Mouse (Mus musculus): ENCODE data around the gene Ppp1r12b.

The Ppp1r12b gene

DNA sequence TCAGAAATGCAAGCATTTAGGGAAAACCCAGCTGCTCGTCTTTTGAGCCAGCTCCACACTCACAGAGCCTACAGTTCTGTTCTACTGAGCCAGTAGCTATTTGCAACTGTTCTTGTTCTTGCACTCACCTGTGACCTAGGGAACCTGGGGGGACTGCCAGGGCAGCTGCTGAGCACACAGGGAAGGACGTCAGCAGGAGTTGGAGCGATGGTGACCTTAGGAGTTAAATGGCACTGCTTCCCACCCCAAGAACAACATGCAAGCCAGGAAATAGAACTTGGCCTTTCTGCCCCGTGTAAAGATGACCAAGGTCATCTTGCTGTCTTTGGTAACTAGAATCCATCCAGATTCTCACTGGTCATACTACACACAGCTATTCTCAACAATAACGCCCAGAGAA, 195.1 kb downstream of the Ppp1r12b start:
- DNase-seq (ENCODE audit: low spot score) = no peak

DNA sequence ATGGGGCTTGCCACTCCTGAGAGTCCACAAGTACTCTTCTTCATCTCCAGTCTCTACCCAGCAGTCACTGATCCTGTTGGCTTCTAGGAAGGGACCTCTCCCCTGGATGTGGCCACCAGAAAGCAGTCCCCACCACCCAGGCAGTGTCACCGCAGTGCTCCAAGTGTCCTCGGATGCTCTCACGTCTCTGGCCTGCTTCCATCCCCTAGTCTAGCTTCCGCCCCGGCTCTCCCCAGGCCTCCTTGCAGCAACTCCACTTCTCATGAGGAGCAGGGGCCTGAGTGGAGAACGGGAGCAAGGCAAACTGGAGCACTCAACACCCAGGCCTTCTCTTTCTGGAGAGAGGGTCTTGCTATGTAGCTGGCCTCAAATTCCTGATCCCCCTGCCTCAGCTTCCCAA, 196.6 kb downstream of the Ppp1r12b start:
- DNase-seq (ENCODE audit: low spot score) = no peak

DNA sequence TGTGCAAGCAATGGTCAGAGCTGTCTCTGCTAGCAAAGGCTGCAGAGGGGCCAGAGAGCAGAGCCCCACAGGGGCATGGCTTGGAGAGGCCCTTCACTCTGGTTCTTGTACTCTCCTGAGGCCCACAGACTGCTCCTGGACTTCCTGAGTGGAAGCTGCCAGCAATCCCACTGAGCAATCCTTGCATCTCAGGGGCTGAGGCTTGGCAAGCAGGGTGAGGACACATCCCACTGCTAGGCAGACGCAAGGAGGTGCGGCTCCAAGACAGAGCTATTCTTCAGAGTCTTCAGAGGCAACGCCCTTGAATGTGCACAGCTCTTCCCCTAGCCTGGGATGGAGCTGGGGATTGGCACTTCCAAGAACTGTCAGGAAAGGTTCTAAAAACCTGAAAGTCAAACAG, 198.5 kb downstream of the Ppp1r12b start:
- DNase-seq (ENCODE audit: low spot score) = no peak

DNA sequence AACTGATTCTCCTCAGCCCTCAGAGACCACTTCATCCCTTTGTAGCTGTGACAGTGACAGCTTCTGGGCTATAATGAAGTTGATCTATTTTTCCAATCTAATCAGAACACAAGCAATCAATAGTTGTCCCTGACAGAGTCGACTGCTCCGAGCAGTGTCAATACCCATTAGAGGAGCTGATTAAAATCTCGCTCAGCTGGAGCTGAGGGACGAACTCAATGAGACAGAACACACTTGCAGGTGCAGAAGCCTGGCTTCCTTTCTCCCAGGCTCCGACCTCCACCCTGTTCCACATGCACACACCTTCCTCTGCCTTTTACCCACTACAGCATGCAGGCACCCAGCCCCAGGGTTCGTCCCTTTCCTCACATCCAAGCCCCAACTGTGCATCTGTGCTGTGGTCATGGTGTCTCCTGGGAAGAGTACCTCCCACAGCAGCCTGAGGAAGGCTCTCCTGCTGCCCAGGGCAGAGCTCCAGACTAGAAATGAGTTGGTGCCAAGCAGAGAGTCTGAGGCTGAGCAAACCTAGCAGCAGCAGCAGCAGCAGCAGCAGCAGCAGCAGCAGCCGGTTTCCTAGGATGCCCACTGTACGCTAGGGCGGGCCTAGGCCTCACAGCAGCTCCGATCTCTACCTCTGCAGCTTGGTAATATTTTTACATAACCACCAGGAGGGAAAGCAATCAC, 199.4 kb downstream of the Ppp1r12b start:
- DNase-seq (ENCODE audit: low spot score) = no peak

DNA sequence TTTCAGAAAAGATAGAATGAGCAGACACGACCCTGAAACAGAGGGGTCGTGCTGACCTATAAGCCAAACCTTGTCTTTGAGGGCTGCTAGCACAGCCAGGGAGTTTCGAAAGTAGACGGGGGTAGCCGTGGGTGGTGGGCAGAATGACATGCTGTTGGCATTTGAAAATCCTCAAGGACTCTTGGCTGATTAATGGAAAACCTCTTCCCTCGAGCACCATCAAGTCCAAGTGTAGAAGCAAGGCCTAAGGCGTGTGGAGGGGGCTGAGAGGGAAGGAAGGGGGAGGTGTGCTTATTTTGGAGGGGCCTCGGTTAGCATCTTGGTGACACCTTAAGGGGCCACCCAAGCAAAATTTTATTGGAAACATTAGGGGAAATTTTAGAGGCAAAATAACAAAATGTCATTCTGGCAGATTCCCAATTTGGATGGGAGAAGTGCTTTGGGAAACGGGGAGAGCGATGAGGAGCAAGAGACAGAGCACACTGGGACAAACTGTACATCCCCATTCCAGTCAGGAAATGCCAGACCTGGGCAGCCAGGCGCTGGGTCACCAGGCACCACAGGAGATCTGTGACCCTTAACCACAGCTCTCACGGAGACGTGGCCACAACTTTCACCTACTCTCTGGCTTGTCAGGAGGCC, 200.1 kb downstream of the Ppp1r12b start:
- DNase-seq (ENCODE audit: low spot score) = no peak

DNA sequence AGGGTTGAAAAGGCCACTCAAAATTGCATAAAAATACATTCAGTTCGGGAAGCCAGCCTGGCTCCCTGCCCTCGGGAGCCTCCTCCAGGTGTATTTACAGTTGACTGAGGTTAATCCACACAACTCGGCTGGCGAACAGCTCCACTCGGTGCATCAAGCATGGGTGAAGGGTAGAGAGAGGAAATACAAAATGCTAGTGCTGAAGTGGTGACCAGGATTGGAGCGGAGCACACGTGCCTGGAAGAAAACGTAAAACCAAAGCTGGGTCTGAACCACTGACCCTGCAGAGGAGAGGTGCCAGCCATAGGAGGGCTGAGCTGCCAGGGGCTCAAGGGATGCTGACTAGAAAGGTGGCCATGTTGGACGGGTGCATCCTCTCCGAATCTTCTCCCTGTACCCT, 200.9 kb downstream of the Ppp1r12b start:
- no peak for DNase-seq (ENCODE audit: low spot score)

DNA sequence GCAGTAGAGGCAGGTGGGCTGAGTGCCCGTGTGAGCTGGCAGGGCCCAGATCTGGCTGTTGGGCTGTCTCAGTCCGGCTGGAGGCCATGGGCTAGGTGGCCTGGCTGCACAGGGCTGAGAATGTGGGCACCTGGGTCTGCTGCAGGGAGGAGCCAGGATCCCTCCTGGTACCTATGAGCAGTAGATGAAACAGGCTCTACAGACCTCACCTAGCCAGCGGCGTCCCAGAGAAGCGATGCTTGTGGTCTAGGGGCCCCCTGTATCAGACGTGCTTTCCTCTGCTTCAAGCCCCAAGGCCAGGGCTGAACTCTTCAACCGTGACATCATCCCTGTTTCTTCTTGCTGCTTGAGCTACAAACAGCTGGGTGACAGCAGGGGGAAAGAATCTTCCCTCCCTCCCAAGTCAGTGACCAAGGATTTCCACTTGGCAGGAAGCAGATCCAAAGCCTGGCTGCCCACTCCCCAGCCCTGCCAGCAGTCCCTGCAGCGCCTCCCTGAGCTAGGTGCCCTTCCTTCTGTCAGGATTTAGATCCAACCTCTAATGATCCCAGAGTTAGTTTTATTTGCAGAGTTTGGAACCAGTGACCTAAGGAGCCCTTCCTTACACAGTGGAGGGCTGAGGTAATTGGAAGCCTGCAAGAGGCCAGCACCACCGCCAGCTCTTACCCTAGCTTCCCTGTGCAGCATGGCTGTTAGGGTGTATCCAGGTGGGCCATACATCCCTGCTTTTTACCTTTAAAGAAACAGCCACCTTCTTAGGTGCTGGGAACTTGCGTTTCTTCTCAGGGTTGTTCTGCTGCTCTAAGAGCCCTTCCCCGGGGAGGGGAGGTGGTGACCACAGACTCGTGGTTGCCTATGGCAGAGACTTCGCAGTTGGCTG, 201.8 kb downstream of the Ppp1r12b start:
- no peak for DNase-seq (ENCODE audit: low spot score)

DNA sequence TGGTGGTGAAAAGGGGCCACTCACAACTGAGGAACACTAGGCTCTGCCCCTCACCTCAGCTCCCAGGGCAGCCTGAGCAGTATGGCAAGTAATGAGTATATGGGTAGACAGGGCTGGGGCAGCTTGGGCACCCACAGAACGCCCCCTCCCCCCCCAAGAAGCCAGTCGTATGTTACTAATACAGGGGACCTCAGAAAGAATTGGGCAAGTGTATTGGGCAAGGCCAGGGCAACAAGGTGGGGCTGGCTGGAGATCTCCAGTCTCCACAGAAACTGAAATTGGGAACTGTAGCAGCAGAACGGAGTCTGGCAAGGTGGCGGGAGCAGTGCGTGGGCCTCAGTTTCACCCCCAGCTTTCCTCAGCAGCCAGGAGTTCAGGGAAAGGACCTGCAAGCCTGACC, 203.3 kb downstream of the Ppp1r12b start:
- no peak for DNase-seq (ENCODE audit: low spot score)

DNA sequence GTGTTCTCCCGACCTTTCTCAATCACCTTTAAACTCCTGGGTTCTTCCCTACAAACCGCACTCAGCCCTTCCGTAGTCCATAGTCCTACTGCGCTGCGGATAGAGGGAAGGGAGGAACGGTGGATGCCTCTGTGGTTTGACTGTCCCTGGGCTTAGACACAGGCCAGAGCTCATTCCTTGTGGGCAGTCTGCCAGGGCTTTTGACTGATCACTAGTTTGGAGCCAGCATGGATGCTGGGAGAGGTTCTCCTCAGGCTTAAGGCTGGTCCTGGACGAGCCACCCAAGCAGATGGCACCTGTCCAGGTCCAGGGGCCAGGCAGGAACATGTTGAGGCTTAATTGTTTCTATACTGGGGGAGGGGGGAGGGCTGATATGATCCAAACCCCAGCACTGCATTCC, 205.9 kb downstream of the Ppp1r12b start:
- DNase-seq (ENCODE audit: low spot score) = peak; percentile 46

DNA sequence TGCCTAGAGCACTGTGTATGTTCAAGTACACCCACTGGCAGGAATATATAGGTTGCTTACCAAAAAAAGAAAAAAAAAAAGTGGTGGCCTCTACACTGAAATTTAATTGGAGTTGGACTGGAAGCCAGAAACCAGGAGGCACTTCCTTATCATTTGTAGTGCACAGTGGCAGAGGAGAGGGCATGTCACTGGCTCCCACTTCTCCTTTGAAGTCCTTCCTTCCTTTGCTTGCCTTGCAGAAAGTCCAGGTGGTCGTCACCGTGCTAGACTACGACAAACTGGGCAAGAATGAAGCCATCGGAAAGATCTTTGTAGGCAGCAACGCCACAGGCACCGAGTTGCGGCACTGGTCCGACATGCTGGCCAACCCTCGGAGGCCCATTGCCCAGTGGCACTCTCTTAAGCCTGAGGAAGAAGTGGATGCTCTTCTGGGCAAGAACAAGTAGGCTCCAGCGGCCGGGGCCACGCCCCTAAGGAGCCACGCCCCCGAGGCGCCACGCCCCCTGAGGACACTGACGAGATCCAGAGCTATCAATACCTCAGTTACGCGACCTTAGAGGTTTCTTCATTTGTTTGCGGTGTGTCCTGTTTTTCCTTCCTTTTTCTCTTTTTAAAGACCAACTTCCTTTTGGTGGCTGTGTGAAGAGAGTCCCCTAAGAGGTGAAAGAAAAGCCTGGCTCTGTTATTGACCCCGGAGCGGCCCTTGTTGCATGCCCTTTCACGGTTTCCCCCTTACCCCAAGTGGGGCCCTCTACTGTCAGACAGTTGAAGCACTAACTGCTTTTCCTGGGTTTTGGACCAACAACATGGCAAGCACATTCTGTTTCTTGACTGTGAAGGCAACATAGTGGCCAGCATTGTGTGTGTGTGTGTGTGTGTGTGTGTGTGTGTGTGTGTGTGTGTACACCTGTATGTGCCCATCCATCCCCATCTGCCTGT, 208.2 kb downstream of the Ppp1r12b start:
- DNase-seq (ENCODE audit: low spot score) = no peak

DNA sequence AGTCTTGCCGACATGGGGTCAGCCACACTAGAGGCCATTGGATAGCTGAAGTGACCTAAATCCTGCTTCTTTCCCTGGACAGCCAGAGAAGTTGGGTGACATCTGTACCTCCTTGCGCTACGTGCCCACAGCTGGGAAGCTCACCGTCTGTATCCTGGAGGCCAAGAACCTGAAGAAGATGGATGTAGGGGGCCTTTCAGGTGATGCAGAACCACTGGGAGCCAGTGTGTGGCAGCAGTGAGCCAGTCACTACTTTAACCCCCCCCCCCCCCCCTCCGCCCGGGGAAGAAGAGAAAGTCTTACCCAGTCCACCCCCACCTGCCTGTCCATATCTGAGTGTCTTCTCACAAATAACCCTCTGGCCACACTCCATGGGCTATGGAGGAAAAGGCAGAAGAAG, 210.1 kb downstream of the Ppp1r12b start:
- DNase-seq (ENCODE audit: low spot score) = peak; percentile 31

DNA sequence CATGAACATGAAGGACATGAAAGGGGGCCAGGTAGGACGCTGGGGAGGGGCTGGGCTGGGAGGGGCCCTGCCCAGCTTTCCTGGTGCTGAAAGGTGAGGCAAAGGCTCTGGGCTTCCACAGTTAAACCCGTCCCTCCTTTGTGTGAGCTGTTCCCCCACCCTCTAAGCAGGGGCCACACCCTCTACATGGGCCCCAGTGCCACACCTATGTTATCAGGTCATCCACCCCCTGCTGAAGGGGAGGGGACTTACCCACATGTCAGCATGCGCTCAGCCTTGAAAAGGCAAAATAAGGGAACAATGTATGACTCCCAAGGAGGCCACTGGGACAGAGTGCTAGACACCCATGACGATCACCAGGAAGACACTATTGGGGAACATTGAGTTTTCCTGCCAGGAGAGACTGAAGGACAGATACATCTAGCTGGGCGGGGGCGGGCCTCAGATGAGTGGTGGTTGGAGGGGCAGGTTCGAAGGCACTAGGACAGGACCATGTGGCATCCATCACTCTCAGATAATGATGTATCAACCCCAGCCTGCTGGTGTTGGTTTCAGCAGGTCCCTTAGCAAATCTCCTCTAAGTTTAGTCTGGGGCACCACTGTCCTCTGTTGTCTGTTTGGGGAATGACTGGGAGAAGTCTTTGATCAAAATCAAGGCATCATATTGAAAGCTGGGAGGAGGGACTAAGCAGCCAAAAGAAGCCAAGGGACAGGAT, 213.6 kb downstream of the Ppp1r12b start:
- no peak for DNase-seq (ENCODE audit: low spot score)

DNA sequence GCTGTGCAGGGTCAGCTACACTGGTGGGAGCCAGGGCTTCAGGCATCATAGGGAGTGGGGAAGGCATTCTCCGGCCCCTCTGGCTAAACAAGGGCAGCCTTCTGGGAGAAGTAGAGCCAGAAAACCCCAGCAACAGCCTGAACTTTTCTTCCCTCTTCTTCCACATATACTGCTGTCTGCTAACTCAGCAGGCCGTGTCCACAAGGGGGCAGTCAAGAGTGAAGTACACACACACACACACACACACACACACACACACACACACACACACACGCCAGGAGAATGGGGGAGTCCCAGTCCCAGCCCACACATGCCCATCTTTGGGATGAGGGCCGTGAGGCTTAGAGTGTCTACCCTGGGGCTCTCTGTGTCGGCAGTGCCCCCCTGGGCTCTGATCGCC, 214.3 kb downstream of the Ppp1r12b start:
- DNase-seq (ENCODE audit: low spot score) = no peak

DNA sequence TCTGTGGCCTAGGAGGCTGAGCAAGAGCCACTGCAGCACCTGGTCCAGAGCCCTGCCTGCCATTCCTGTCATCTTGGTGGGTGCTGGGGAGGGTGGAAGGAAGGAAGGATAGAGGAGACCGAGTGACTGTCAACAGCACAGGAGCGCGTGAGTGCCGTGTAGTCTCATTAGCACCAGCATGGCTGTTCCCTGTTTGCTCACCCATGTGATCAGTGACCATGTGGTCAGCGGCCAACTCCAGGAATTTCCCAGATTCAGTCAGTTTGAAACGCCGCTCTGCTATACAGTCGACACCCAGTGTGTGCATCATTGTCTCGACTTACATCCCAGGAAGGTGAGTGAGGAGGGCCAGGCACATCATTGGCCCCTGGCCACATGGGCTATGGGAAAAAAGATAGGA, 218.3 kb downstream of the Ppp1r12b start:
- DNase-seq (ENCODE audit: low spot score) = no peak

DNA sequence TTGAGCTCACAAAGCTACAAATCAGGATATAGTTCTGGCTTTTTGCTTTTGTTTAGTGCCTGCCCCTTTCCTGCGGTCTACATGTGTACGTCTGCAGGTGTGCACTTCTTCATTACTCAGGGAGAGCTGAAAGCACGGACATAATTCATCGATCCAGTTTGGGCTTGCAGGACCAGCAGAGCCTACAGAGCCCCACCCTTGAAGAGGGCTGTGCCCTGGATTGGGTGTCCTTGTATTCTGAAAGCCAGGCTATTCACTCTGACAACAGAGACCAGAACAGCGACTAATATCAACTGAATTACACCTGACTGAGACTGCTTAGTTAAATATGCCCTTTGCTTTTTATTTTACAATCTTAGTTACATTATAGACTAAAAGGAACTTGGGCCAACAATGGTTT, 222.1 kb downstream of the Ppp1r12b start:
- no peak for DNase-seq (ENCODE audit: low spot score)

DNA sequence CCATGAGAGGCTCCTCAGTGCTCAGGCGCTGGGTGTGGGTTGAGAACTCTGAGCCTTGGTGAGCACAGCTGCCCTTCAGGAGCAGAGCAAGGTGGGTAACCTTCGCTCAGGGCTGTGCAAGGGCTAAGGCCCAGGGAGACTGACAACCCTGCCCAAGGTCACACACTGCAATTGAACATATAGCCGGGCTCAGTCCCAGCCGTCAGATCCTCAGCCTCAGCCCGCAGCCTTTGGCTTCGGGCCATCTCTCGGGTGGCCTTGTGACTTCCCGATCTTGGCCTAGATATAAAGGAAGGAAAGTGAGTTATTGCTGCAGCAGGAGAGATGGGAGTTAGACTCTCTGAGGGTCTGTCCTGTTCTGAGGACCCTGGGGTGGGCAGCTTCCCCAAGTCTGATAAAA, 228.5 kb downstream of the Ppp1r12b start:
- no peak for DNase-seq (ENCODE audit: low spot score)

DNA sequence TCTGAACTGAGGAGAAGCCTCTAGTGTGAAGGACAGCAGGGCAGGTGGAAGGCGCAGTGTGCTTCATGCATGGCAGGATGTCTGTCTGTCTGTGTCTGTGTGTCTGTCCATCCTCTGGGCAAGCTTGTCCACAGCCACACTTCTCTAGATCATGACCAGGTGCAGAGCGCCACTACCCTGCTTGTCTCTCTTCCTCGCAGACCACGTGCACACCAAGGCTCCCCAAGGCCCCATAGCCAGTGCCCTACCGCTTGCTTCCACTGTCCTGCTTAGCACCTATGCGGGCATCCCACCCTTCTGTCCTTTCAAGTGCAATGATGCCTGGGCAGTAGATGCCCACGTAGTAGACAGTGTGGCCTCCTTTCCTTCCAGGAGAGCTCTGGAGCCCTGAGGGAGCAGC, 229.3 kb downstream of the Ppp1r12b start:
- no peak for DNase-seq (ENCODE audit: low spot score)

DNA sequence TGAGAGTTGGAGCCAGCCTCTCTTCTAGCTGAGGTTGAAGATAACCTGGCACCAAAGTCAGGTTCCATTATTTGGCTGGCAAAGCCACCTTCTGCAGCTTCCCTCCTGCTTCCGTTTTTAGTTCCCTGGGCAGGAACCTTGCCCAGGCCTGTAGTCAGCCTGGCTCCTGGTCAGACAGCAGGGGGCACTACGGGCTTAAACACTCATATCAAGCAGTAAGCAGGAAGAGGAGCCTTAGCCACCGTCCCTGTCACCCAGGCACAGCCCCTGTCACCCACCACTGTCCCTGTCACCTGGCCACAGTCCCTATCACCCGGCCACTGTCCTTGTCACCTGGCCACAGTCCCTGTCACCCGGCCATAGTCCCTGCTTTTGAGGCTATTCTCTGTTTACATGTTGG, 230.5 kb downstream of the Ppp1r12b start:
- DNase-seq (ENCODE audit: low spot score) = peak; percentile 66

DNA sequence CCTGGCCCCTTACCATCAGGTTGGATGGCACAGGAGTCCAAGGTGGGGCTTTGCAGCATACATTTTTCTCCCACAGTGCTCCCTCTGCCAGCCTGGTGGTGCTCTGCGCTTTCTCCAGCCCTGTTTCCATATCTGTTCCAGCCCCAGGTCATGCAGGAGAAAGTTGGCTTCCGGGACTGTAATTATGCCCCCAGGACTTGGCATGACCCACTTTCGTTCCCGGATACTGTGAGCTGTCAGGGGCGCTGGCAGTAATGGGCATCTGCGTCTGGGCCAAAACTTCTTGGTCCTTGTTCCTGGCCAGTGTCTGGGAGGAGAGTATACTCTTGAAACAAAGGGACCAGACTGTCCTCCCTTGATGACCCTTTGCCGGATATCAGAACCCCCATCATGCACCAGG, 232.9 kb downstream of the Ppp1r12b start:
- no peak for DNase-seq (ENCODE audit: low spot score)

DNA sequence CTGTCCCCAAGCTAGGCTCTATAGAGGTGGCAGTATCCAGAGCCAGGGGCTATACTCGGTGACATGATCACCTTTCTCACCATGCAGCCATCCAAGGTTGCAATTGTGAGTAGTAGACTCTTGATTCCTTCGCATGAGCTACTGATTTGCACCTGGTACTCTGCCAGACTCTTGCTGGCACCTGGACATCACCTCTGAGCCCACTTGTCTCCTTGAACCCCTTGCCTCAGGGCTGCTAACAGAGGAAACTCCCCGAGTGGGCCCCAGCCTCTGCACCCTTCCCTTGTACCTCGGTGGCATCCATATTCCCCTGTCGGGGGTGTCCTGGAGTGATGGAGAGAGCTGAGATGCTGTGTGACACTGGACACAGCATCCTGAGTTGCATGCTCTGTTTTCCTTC, 234.3 kb downstream of the Ppp1r12b start:
- DNase-seq (ENCODE audit: low spot score) = no peak

DNA sequence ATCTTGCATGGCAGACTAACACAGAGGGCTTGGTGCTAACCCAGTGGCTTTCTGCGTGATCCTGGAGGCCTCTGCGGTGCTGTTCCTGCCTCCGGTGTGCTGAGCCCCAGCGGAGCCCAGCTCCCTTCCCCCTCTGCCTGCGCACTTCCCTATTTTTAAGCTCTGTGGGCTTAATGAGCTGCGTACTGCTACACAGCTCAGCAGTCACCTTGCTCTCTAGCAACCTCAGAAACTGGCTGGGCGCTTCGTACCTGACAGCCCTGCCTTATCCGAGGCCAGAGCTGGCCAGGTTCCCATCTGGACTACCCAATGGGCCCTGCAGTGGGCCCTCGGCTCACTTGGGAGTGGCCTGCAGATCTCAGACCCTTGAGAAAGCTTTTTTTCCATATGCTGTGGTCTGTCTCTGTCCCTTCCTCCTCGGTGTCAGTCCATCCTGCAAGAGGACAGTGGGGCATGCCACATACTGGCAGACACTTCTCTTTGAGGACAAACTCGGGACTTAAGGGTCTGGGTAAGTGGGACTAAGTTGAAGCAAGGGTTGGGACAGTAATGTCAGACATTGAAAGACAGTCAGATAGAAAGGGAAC, 235.9 kb downstream of the Ppp1r12b start:
- DNase-seq (ENCODE audit: low spot score) = no peak

Measured in adipocyte (in vitro differentiated cells).